Mouse (Mus musculus) left cerebral cortex, postnatal 36 days (tissue): ENCODE data around the gene Dph2. TPM values are rescaled to one million over a fixed set of nuclear protein-coding genes. Genes with fewer than 3 reads are reported as not detected.

Source experiments
- DNase-seq, 2 experiments: peaks; one replicate each; pipeline ENCODE4 v3.0.0; 2021 to 2022; ENCODE audit warnings: low spot score in 2 of 2, mixed read lengths in 1 of 2
- intact Hi-C: fragments of 180-260 bp; cut with DNase I; formaldehyde crosslinking; loops from one replicate; pipeline ENCODE4 v1.15.1; 2025
- total RNA-seq, 2 experiments: library from RNA; stranded (reverse); gene quantifications; 2 replicates each; pipeline ENCODE4 v1.2.3; 2021

Dph2 gene
- total RNA-seq, 2 experiments from 2014 or later = 6.6 to 10.8 TPM

DNA sequence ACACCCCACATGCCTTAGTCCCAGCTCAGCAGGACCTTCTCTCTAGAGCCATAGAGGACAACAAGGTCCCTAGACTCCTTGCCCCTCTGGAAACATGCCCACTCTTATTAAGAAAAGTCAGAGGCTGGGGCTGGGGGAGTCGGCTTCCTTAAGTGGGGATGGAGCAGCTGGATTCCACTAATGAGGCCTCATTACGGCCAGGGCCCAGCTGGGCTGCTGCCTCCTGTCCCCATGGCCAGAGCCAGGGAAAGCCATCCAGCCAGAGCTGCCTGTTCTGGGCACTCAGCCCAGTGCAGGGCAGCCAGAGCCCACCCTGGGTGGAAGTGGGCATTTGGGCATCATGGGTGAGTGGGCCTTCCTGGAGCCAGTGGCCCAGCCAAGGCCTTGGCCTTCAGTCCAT lies 44.8 kb downstream of the Dph2 start:
- DNase-seq = no peak
- intact Hi-C loops = no loop called here

DNA sequence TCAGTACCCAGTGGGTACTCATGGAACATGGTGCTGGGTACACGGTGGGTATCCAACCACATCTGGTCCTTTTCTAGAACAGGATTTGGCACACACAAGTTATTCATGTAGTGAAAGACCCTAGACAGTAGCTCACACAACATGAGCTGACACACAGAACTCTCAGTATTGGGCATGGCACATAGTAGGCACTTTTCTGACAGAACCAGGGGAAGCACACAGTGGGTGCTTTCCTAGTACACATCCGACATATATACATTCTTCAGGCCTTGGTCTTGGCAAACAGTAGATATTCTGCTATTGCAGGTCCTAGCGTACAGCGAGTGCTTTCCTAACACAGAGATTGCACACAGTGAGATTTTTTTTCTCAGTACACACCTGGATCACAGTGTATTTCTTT lies 45.6 kb downstream of the Dph2 start:
- DNase-seq = no peak
- intact Hi-C loops = no loop called here

DNA sequence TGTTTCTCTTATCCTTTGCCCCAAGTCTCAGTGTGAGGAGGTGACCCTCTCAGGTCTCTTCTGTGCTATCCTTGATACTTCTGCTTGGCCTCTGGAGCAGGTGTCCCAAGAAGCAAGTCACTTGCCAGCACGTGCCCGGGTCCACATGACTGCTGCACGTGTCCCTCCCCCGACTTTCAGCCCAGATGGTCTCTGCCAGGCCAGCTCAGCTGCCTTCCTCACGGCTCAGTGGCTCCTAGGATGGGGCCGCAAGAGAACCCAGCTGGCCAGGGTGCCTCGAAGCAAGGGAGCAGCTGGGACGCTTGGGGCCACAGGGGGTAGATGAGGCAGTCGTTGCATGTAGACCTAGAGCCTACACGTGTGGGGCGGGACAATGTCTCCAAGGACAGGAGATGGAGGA lies 46.5 kb downstream of the Dph2 start:
- intact Hi-C loops = no loop called here
- DNase-seq = no peak

DNA sequence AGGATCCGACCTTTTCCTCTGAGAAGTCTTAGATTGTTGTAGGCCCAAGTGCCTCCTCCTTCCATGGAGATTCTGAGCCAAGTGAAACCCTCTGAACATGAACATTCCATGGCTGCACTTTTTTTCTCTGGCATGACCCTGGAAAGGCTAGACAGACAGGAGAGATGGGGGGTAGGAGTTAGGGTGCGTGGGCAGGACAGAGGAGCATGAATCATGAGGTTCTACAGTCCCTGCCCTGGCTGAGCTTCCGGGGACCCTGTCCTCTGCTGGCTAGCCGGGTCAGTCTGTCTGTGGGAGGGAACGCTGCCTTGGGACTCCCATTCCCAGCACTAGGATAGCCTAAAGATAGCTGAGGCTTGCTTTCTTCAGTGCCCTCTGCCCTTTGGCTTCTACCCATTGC lies 47.4 kb downstream of the Dph2 start:
- no peak for DNase-seq
- intact Hi-C loops = no loop called here

DNA sequence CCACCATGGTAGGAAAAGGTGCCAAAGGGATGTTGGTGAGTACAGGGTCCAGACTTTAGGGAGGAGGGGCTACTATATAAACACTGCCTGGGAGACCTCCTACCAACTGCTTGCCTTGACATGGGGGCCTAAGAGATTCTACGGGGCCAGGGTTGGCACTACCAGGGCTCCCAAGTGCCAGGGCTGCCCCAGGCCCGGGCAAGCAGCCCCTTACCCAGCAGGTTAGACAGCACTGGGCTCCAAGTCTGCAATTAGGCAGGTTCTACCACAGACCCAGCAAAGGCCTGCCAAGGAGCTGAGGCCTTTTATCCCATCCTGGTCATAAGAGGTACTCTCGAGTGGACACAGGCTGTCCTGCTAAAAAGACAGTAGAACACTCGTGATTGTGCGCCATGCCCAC lies 48.7 kb downstream of the Dph2 start:
- intact Hi-C loops = no loop called here
- no peak for DNase-seq

DNA sequence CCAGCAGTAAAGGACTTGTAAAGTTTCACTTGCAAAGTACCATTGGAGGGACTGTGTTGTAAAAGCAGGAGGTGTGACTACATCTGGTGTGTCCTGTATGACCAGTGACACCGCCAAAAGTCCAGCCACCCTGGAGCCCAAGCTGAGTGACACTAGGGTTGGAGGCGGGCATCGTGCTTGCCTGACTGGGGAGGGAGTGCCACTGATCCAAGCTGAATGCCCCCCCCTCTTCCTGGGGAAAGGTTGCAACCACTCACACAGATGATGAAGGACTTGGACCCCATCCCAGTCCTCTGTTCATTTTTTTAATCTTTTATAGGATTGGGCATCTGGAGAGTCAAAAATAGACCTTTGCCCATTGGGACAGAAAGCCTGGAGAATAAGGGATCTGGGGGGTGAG lies 50.3 kb downstream of the Dph2 start:
- intact Hi-C loops = no loop called here
- DNase-seq = no peak

DNA sequence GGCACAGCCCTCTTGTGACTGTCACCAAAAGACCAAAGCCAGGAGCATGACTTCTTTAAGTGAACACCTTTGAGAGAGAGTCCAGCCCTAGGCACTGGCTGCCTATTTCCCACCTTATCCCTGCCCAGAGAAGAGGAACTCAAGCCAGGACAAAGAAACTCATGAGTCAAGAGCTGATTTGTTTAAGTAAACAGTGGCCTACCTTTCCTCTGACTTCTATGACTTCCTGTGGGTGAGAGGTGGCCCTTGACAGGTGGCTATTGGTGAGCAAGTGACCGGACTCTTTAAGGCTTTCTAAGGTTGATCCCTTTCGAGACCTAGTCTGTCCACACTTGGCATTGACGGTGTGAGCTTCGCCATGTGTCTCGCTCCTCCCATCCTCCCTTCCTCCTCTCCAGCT lies 51.0 kb downstream of the Dph2 start:
- intact Hi-C loops = no loop called here
- DNase-seq = no peak

DNA sequence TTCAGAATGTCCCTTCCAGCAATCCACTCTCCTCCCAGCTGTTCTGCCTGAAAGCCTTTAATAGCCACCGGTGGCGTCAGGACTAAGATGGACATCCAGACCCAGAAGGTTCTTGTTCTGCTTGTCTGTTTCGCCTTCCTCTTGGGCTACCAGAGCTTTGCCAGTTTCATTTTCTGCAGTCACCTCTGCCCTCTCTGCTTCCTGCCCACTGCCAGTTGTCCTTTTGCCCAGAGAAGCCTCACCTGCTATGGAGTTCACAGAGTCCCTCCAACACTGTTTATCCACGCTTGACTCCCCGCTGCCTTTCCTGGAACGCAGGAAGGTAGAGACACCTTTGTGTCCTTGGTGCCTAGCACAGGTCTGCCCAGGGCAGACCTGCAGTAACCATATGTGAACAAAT lies 52.5 kb downstream of the Dph2 start:
- intact Hi-C loops = no loop called here
- DNase-seq = no peak

Other genes with a start within 250 kb of the Dph2 start
- gene Dmap1, start 209.8 kb downstream of the Dph2 start, total RNA-seq = 10 to 100 TPM; 37.9 to 41.1 TPM
- gene Gm12845, start 167.6 kb downstream of the Dph2 start, total RNA-seq = not detected
- gene Klf17, start 126.4 kb downstream of the Dph2 start, total RNA-seq = not detected
- gene Slc6a9, start 57.5 kb downstream of the Dph2 start, total RNA-seq = 10 to 100 TPM; 38.1 to 40.4 TPM
- 1 to 10 TPM in 1 of 2 experiments, under 1 TPM in 1; 0.79 to 1.2 TPM for gene Ccdc24, start 19.5 kb downstream of the Dph2 start, total RNA-seq
- 100 to 1,000 TPM in 1 of 2 experiments, 10 to 100 TPM in 1; 95.6 to 107 TPM for gene B4galt2, start 8.5 kb downstream of the Dph2 start, total RNA-seq
- gene Atp6v0b, start 4.7 kb downstream of the Dph2 start, total RNA-seq = 100 to 1,000 TPM; 432 to 445 TPM
- 100 to 1,000 TPM; 119 to 122 TPM for gene Ipo13, start 23.0 kb upstream of the Dph2 start, total RNA-seq
- 1 to 10 TPM; 3.1 TPM for gene Artn, start 37.7 kb upstream of the Dph2 start, total RNA-seq
- 10 to 100 TPM; 47.0 to 51.5 TPM for gene St3gal3, start 242.9 kb upstream of the Dph2 start, total RNA-seq